Mouse (Mus musculus): ENCODE measurements around the gene Zfp180. TPM values are rescaled to one million over a fixed set of nuclear protein-coding genes. Genes with fewer than 3 reads are reported as not detected.

Zfp180 gene
- polyA plus RNA-seq, 1 experiment from 2014 or later: 6.7 TPM

GRCm38 (mm10) chr7:24112156-24112856, 30.6 kb downstream of the Zfp180 start, which contains the start of gene Zfp112:
Gene Zfp112 (plus strand): TSS chr7:24112314.
- Histone ChIP-seq H3K4me3 (ENCODE audit: low read depth, low read length) (peak within 1 kb of the TSS; percentile 74), H3K27ac (replicated peaks) (peak within 1 kb of the TSS; percentile 86), H3K4me1 (replicated peaks; ENCODE audit: control insufficient read depth, insufficient read depth) (no peaks in the 10 kb centered on the region; the same call in 1 of the 2 replicates), H3K4me2 (replicated peaks; ENCODE audit: low read depth) (peak within 1 kb of the TSS; percentile 86), H3K9ac (ENCODE audit: low read length) (peak within 1 kb of the TSS; percentile 76), H3K27me3 (ENCODE audit: control insufficient read depth, insufficient read depth, low read length) (no peaks in the 10 kb centered on the region), H3K9me3 (ENCODE audit: control insufficient read depth, low read length) (peaks cover 11% of the 10 kb centered on the region), H3K36me3 (ENCODE audit: control insufficient read depth, insufficient read depth, low read length) (0 out of 2 replicates have a peak, but pooled peaks cover 2% of the 10 kb centered on the region)
- TF ChIP-seq CTCF (IDR thresholded peaks at IDR 0.05; ENCODE audit: low read depth) (no peak), EP300 (optimal IDR thresholded peaks at IDR 0.05) (no peak)
- ATAC-seq (ENCODE audit: low FRiP score, low TSS enrichment): peak; percentile 97
- under 1% methylated on average over 23 of the region's 23 CpGs for WGBS
- DNase-seq (ENCODE audit: low spot score): peak; percentile 88

DNA sequence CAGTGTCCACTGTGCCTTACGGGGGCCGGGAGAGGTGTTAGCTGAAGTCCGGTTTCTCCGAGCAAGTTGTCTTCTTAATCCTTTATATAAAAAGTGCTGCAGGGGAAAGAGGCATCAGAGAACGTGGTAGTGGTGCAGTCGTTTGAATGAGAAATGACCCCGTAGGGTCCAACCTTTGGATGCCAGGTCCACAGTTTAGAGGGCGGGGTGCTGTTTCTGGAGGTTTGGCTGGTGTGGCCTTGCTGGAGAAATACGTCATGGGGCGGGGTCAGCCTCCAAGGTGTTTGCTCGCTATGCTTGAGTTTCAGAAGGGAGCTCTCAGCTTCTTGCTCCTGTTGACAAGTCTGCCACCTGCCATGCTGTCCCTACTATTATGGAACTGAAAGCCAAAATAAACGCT, 31.3 kb downstream of the Zfp180 start:
- peak; percentile 90 for DNase-seq (ENCODE audit: low spot score)
- WGBS: 8% methylated on average over 12 of the region's 12 CpGs
- no peak for TF ChIP-seq CTCF (IDR thresholded peaks at IDR 0.05; ENCODE audit: low read depth)
- no peak for TF ChIP-seq EP300 (optimal IDR thresholded peaks at IDR 0.05)
- H3K36me3 ChIP-seq (ENCODE audit: control insufficient read depth, insufficient read depth, low read length): no peaks in the 10 kb centered on the region
- ATAC-seq (ENCODE audit: low FRiP score, low TSS enrichment): peak; percentile 75
- H3K9ac ChIP-seq (ENCODE audit: low read length): peak overlapping the region; percentile 76
- H3K4me1 ChIP-seq (replicated peaks; ENCODE audit: control insufficient read depth, insufficient read depth): no peaks in the 10 kb centered on the region; the same call in 1 of the 2 replicates
- H3K4me2 ChIP-seq (replicated peaks; ENCODE audit: low read depth): peak overlapping the region; percentile 86
- no peaks in the 10 kb centered on the region for H3K27me3 ChIP-seq (ENCODE audit: control insufficient read depth, insufficient read depth, low read length)
- H3K27ac ChIP-seq (replicated peaks): peak overlapping the region; percentile 86
- peaks cover 6% of the 10 kb centered on the region for H3K9me3 ChIP-seq (ENCODE audit: control insufficient read depth, low read length)
- H3K4me3 ChIP-seq (ENCODE audit: low read depth, low read length): peak overlapping the region; percentile 74

GRCm38 (mm10) chr7:24116655-24117054, 34.9 kb downstream of the Zfp180 start:
- no peak for ATAC-seq (ENCODE audit: low FRiP score, low TSS enrichment)

GRCm38 (mm10) chr7:24133425-24133995, 51.8 kb downstream of the Zfp180 start:
- Histone ChIP-seq H3K27me3 (ENCODE audit: control insufficient read depth, insufficient read depth, low read length) (no peaks in the 10 kb centered on the region), H3K4me2 (replicated peaks; ENCODE audit: low read depth) (peak overlapping the region; percentile 70), H3K36me3 (ENCODE audit: control insufficient read depth, insufficient read depth, low read length) (peaks cover 7% of the 10 kb centered on the region), H3K9ac (ENCODE audit: low read length) (peak overlapping the region; percentile 80), H3K9me3 (ENCODE audit: control insufficient read depth, low read length) (no peaks in the 10 kb centered on the region), H3K27ac (replicated peaks) (no peak overlapping the region), H3K4me1 (replicated peaks; ENCODE audit: control insufficient read depth, insufficient read depth) (peaks cover 7% of the 10 kb centered on the region; the same call in 1 of the 2 replicates), H3K4me3 (ENCODE audit: low read depth, low read length) (peak overlapping the region; percentile 81)
- ATAC-seq (ENCODE audit: low FRiP score, low TSS enrichment): no peak
- no peak for TF ChIP-seq CTCF (IDR thresholded peaks at IDR 0.05; ENCODE audit: low read depth)
- TF ChIP-seq EP300 (optimal IDR thresholded peaks at IDR 0.05): no peak
- no peak for DNase-seq (ENCODE audit: low spot score)
- 17% methylated on average over 6 of the region's 6 CpGs for WGBS

More at GRCm38 (mm10) chr7:24116655-24117054, 34.9 kb downstream of the Zfp180 start:
- H3K9me3 ChIP-seq (ENCODE audit: control insufficient read depth, low read length): no peaks in the 10 kb centered on the region
- no peak overlapping the region for H3K4me2 ChIP-seq (replicated peaks; ENCODE audit: low read depth)
- H3K9ac ChIP-seq (ENCODE audit: low read length): no peak overlapping the region
- TF ChIP-seq CTCF (IDR thresholded peaks at IDR 0.05; ENCODE audit: low read depth) (no peak), EP300 (optimal IDR thresholded peaks at IDR 0.05) (no peak)
- H3K36me3 ChIP-seq (ENCODE audit: control insufficient read depth, insufficient read depth, low read length): no peaks in the 10 kb centered on the region
- no peak overlapping the region for H3K4me3 ChIP-seq (ENCODE audit: low read depth, low read length)
- WGBS: 56% methylated on average over 4 of the region's 4 CpGs
- no peak for DNase-seq (ENCODE audit: low spot score)
- H3K27me3 ChIP-seq (ENCODE audit: control insufficient read depth, insufficient read depth, low read length): no peaks in the 10 kb centered on the region
- no peaks in the 10 kb centered on the region; the same call in 1 of the 2 replicates for H3K4me1 ChIP-seq (replicated peaks; ENCODE audit: control insufficient read depth, insufficient read depth)
- no peak overlapping the region for H3K27ac ChIP-seq (replicated peaks)

DNA sequence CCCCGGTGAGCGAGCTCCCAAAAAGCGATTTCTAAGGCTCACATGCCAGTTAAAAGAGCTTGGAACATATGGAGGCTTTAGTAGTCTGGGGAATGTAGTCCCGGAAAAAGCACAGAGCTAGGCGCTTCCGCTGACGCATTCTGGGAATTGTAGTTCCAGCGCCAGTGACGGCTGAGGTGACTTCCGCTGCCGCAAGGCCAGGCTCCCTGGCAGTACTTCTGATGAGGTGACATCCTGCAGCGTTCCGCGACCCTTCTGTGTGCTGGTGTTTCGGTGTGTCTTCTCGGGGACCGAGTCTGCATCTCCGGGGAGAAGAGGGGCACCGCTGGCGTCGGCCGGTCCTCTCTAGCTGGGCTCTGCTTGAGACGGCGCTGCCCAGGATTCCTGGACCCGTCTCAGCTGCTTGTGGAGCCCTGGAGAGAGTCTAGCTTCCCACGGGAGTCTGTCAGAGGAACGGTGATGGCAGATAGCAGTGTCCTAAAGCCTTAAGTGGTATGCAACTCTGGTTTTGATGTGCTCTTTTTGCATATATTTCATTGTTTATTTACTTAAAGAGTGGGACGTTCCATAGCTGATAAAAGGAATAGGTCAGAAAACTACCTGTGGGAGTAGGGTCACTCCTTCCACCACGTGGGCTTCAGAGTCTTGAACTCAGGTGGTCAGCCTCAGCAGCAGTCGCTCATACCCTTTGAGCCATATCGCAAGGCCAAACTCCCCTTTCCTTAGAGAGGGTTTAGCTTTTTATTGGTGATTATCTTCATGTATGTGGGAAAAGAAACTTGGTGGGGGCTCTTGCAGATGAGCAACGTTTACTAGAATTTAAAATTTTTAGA, 52.5 kb downstream of the Zfp180 start, which contains the start of gene Zfp235:
Gene Zfp235, plus strand, starts transcription at position 174 of the 833 bp plus-strand sequence.
- WGBS: 3% methylated on average over 32 of the region's 32 CpGs
- DNase-seq (ENCODE audit: low spot score) (peak; percentile 86), ATAC-seq (ENCODE audit: low FRiP score, low TSS enrichment) (peak; percentile 95)
- peaks cover 7% of the 10 kb centered on the region for H3K36me3 ChIP-seq (ENCODE audit: control insufficient read depth, insufficient read depth, low read length)
- H3K27ac ChIP-seq (replicated peaks): no peak within 1 kb of the TSS
- H3K9me3 ChIP-seq (ENCODE audit: control insufficient read depth, low read length): no peaks in the 10 kb centered on the region
- peak within 1 kb of the TSS; percentile 81 for H3K4me3 ChIP-seq (ENCODE audit: low read depth, low read length)
- H3K9ac ChIP-seq (ENCODE audit: low read length): peak within 1 kb of the TSS; percentile 80
- H3K27me3 ChIP-seq (ENCODE audit: control insufficient read depth, insufficient read depth, low read length): no peaks in the 10 kb centered on the region
- peak within 1 kb of the TSS; percentile 70 for H3K4me2 ChIP-seq (replicated peaks; ENCODE audit: low read depth)
- peaks cover 7% of the 10 kb centered on the region; the same call in 1 of the 2 replicates for H3K4me1 ChIP-seq (replicated peaks; ENCODE audit: control insufficient read depth, insufficient read depth)
- TF ChIP-seq CTCF (IDR thresholded peaks at IDR 0.05; ENCODE audit: low read depth): no peak
- no peak for TF ChIP-seq EP300 (optimal IDR thresholded peaks at IDR 0.05)

Data from stomach, postnatal 0 days (tissue).